Mouse (Mus musculus): Measurements from ENCODE around the gene Wdfy3.

GRCm38 (mm10) chr5:102071241-102071640 is 1.5 kb upstream of the Wdfy3 start:
- TF ChIP-seq CTCF (IDR thresholded peaks at IDR 0.05; ENCODE audit: low read depth) (no peak), EP300 (IDR thresholded peaks at IDR 0.05; ENCODE audit: low read depth) (no peak)
